Mouse (Mus musculus): ENCODE data around the gene Lingo2.

DNA sequence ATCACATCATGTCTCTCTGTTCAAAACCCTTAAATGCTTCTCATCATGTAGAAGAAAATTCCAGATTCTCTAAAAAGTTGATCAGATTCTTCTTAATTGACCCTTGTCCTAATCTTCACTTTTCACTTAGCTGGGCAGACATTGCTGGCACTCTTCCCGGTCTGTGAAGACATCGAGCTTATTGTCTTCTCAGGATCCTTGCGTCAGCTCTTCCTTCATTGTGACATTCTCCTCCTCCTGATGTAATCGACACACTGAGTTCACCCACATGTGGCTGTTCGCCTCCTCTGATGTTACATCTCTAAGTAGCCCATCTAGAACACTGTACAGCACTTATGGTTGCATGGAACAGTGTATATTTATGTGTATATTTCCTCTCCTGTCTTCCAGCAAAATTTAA, 1261.0 kb downstream of the Lingo2 start:
- TF ChIP-seq CTCF (IDR thresholded peaks at IDR 0.05; ENCODE audit: control insufficient read depth, insufficient read depth, insufficient replicate concordance, low read depth, low read length) (no peak), POLR2A (IDR thresholded peaks at IDR 0.05; ENCODE audit: control insufficient read depth, low read depth, low read length) (no peak)
